Mouse (Mus musculus) cerebellum, adult 8-10 months (tissue): ENCODE measurements around the gene Fam178b.
A peak's percentile ranks its signal among the peaks of the same experiment; 100 is the strongest.

Source experiments
- DNase-seq: peaks from one replicate; pipeline ENCODE4 v3.0.0; 2022

Gene Fam178b

DNA sequence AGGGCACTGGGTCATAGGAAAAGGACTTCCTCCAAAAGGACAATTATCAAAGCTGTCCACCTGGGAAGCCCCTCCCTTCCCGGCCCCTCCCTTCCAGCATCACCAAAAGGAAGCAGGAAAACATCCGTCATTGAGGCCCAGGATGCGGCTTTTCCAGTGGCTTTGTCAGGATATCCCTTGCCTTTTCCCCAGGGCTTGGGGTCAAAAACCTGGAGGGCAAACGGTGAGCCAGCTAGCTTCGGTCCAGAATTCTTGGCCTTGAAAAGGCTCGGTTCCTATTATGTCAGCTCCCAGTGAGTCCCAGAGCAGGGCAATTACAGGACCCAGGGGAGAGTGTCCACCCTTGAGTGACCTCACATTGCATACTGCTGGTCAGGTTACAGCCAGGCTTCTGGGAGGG, 122.1 kb downstream of the Fam178b start:
- DNase-seq: no peak

DNA sequence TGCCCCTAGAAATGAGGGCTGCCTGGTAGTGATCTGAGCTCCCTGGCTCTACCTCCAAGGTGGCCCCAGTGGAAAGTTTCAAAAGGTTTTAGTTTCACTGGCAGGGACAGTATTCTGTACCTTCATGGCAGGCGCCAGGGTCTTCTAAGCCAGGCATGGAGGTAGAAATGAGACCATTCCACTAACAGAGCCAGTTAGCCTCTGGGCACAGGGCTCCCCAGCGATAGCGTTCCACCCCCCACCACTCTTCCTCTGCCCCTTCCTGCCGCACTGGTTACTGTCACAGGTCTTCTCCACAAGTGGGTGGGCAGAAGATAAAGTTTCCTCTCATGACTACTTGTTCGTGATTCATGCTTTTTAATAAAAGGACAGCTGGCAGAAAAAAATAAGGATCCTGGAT, 123.1 kb downstream of the Fam178b start:
- no peak for DNase-seq

DNA sequence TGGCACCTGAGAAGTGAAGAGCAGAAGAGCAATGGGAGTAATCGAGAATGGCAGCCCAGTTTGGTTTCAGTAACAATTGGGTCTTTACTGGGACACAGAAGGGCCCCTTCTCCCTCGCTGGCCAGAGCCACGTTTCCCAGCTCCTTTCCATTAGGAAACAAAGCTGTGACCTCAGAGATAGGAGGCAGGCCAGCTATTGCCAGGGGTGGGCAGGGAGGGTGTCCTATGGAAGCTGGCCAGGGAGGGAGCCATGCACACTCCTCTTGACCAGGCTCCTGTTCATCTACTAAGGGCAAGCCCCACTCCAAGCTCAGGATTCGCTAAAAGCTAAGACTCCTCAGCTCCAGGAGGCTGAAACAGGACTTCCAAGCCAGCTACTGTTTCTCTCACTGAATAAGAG, 123.7 kb downstream of the Fam178b start:
- DNase-seq: no peak

DNA sequence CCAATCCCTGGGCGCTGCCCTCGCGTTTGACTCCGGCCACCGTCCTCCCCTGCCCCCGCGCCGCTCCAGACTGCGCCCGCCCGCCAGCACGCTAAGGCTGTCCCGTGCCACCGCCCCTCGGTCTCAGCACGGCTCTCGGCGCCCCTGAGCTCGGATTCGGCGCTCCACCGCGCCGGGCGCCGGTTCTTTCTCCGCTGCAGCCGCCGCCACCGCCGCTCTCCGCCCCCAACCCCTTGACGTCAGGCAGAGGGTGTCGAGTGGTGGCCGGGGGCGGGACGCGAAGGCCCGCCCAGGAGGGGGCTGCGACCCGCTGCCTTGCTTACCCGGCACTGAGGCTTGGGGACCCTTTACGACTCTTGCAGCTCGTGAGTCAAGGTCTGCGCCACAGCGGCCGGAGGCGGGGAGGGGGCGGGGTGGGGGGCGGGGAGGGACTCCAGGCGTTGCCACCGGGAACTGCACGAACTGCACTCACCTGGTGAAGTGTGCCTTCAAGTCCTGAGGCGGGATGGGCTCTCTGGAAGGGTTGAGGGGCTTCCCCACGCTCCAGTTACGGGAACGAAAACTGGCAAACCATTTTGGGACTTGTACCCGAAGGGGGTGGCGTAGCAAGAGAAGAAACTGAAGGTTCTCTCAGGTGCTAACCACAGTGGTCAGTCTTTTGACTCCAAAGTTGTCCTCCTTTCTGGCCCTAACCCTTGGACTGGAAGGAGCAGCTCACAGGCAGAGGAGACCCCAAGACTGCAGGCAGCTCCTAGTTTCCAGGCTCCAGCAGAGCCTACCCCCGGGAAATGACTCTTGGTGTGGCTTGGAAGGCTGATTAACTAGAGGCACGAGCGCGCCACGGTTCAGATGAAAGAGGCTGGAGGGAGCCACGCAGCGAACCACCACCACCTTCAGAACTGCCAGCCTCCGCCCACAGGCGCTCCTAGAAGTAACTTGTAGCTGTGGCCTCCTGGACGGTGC, 124.7 kb downstream of the Fam178b start, which contains the start of gene Sema4c:
Gene Sema4c (minus strand): TSS at position 319 of the 963 bp plus-strand sequence.
- DNase-seq: peak; percentile 66

GRCm38 (mm10) chr1:36557457-36558011, 125.4 kb downstream of the Fam178b start:
- peak; percentile 73 for DNase-seq

GRCm38 (mm10) chr1:36556553-36557456, 126.2 kb downstream of the Fam178b start:
- peak; percentile 95 for DNase-seq

GRCm38 (mm10) chr1:36555798-36556395, 127.1 kb downstream of the Fam178b start:
- no peak for DNase-seq

GRCm38 (mm10) chr1:36554633-36555399, 128.2 kb downstream of the Fam178b start:
- DNase-seq: no peak

DNA sequence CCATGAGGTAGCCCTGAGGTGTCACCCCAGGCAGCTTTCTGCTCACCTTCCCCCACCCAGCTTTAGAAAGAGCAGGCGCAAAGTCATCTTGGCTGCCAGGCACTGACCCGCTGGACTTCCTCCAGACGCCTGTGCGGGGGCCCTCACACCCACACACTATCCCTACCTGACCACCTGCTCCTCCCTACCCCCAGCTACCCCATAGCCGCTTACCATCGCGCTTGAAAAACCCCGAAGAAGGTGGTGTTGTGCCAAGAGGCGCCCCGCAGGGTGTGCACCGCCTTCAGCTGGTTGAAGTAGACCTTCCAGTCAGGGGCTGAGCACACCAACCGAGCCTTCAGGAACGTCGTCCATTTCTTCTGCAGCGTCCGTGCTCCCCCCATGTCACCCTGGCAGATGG, 130.5 kb downstream of the Fam178b start:
- peak; percentile 84 for DNase-seq

DNA sequence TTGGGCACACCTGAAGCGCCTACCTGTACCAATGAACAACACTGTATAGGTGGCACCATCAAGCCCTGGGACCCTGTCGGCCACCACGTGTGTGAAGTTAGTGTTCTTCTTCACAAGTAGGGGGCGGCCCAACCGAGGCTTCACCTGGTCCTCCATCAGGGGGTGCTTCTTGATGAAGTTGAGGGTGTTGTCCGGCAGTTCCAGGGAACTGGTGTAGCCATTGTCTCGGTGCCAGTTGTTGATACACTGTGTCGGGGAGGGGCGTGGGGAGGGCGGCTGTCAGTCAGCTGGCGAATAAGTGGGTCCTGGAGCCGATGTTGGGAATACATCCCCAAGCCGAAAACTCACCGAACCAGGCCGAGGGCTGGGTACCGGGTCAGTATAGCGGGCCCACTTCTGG, 131.1 kb downstream of the Fam178b start:
- no peak for DNase-seq

- peak; percentile 51 for DNase-seq
These were observed 132.7 kb downstream of the Fam178b start for GRCm38 (mm10) chr1:36550075-36550863.

DNA sequence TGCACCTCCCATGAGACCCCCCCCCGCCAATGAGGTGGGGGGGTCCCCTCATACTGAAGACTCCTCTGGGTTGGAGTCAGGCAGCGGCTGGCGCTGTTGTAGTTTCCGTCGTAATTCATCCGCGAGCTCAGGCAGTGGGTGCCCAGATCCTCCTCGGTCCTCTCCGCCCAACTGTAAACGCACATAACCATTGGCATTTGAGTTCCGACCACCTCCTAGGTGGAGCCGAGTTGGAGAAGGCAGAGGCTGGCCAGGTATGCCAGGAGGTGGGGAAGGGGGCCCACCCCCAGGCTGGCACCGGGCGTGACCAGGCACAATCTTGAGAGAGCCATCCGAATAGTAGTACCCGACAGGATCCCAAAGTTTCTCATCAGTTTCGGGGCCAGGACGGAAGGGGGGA, 133.5 kb downstream of the Fam178b start:
- DNase-seq: no peak

- DNase-seq: no peak
These were observed 134.2 kb downstream of the Fam178b start for GRCm38 (mm10) chr1:36548771-36549170.

DNA sequence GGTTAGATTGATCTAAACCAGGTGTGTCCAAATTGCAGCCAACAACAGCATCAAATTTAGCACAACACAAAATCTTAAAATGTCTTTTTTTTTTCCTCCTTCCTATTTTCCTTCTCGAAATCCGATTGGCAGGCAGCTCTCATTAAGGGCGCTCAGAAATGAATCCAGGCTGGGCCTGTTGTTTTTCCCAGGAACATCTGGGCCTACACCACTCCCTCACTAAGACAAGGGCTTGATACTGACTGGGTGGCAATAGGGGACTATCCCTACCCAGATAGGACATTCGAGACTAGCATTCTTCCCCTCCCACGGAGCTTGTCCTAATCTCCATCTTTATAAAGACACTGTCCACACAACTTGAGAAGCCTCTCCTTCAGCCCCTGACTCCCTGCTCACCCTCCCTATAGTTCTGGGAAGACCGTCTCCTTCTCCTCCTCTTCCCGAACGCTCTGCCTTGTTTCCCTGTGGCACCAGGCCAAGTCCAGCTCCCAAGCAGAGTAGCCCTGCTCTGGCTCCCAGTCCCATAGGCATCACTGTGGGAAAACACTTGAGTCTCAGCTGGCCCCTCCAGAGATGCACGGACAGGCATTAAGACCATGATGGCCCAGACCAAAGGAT, 134.9 kb downstream of the Fam178b start:
- no peak for DNase-seq

- DNase-seq: peak; percentile 97
These were observed 136.0 kb downstream of the Fam178b start, which contains the start of gene Ankrd39 for GRCm38 (mm10) chr1:36546888-36547471. Ankrd39 (minus strand) TSS chr1:36547445.

DNA sequence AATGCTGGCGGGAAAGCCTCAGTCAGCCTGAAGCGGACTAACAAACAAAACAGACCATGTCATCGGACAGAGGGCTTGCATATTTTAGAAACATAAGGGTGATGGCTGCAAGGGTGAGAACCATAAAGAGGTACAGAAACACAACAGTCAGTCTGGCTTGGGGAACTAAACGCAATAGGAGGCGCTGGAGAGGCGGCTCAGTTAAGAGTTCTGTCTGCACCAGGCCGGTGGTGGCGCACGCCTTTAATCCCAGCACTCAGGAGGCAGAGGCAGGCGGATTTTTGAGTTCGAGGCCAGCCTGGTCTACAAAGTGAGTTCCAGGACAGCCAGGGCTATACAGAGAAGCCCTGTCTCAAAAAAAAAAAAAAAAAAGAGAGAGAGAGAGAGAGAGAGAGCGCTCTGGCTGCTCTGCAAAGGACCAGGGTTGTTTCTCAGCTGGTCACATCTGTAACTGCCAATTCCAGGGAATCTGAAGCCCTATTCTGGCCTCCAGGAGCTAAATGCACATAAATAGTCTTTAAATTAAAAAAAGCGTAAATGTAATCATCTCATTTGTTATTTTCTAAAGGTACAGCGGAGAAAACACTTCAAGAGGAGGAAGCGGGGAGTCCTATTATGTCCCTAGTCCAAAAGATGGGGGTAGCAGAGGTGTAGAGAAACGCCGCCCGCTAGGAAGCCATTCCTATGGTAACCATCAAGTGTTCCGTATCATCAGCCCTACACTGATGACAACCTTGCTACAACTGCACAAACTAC, 137.0 kb downstream of the Fam178b start:
- no peak for DNase-seq

- DNase-seq: no peak
These were observed 137.6 kb downstream of the Fam178b start for GRCm38 (mm10) chr1:36545382-36545781.

DNA sequence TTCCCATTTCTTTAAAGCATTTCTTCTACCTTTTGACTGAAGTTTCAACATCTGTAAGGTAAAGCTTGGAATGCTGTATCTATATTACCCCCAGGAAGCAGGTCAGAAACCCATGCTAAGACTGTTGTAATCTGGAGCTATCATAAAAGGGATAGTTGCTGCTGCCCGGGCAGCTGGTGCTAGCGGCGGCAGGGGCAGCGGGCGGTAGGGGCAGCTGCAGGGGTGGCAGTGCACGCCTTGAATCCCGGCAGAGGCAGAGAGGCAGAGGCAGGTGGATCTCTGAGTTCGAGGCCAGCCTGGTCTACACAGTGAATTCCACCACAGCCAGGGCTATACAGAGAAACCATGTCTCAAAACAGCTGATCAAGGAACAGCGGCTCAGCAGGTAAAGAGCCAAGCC, 140.1 kb downstream of the Fam178b start:
- no peak for DNase-seq

GRCm38 (mm10) chr1:36541844-36542243, 141.1 kb downstream of the Fam178b start:
- peak; percentile 58 for DNase-seq
